Mouse (Mus musculus) thymus, postnatal 25 days (tissue): Measurements from ENCODE around the gene Atp5j.

Source experiments
- DNase-seq: peaks from one replicate; pipeline ENCODE4 v3.0.0; 2022

The Atp5j gene

GRCm38 (mm10) chr16:84806175-84806574 lies 29.2 kb downstream of the Atp5j start:
- DNase-seq = no peak

GRCm38 (mm10) chr16:84804866-84805265 lies 30.6 kb downstream of the Atp5j start:
- DNase-seq = no peak

- DNase-seq = no peak
Observed at GRCm38 (mm10) chr16:84802217-84802616, 33.2 kb downstream of the Atp5j start.

DNA sequence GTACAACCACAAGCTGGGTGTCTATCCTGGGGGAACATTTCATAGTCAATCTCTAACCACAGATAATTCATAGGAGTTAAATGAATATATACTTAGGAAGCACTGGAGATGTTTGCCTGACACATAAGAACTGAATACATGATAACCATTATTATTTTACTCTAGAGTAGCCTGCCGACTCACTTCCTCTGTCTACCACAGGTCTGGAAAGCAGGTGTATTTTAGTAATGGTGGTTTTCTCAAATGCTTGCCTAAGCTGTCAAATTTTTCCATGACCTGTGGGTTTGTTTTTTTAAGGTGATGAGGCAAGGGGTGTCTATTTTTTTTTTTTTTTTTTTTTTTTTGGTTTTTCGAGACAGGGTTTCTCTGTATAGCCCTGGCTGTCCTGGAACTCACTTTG lies 35.4 kb downstream of the Atp5j start:
- DNase-seq = no peak

- DNase-seq = no peak
Observed at GRCm38 (mm10) chr16:84796678-84797077, 38.7 kb downstream of the Atp5j start.

GRCm38 (mm10) chr16:84795337-84795736 lies 40.1 kb downstream of the Atp5j start:
- no peak for DNase-seq

DNA sequence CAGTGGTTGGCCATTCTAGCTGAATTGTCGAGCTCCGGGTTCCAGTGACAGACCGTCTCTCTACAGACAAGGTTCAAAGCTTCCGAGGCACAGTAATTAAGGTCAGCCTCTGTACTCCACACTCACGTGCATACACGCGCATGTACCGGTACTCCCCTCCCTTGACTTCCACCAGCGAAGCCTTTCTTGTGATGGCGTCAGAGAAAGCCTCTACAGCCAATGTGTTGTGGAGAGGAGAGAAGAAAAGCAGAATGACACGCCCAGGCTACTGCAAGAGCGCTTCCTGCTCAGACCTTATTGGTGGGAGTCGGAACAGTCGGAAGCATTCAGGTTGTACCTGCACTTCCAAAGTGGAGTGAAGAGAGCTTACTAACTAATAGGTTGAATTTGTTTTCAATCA lies 42.0 kb downstream of the Atp5j start:
- DNase-seq = no peak

- no peak for DNase-seq
Observed at GRCm38 (mm10) chr16:84790595-84791165, 44.7 kb downstream of the Atp5j start.

DNA sequence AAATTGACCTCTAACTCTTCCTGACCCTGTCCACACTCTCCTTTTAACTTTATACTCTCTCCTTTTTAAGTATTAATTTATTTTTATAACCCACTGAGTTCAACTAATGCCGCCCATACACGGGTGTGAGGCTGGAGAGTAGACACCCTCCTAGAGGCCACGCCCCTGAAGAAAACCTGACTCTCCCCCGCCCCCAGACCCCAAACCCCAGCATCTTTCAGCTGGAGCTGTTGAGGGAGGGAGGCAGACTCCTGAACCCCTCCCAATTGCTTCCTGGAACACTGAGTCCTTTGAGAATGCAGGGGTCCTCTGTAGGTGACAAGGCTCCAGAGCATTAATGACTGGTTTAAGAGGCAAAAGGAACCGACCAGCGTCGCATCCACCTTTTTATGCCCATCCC lies 50.5 kb downstream of the Atp5j start:
- DNase-seq = no peak

- no peak for DNase-seq
Observed at GRCm38 (mm10) chr16:84783279-84783678, 52.1 kb downstream of the Atp5j start.

DNA sequence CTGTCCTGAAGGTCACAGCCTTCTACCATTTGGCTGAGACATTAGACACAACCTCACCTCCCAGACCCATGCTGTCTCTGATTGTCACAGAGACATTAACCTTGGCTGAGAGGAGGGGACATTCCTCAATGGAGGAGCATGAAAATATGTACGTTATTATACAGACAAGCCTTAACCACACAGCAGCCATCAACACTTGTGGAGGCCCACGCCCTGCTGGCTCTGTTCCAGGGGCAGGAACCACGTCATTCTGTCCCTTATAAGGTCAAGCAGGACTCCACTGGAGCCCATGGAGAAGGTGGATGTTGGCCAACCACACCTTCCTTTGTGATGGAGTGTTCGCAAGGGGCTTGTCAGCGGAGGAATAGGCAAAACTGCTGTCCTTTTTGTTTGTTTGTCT lies 55.7 kb downstream of the Atp5j start:
- DNase-seq = no peak

GRCm38 (mm10) chr16:84778861-84779630 lies 56.4 kb downstream of the Atp5j start:
- DNase-seq = no peak

- no peak for DNase-seq
Observed at GRCm38 (mm10) chr16:84778431-84778830, 57.0 kb downstream of the Atp5j start.
